Mouse (Mus musculus) brain, embryonic 14.5 days (tissue): ENCODE data around the gene Dnal4. TPM values are rescaled to one million over a fixed set of nuclear protein-coding genes. Genes with fewer than 3 reads are reported as not detected.

Source experiments
- DNase-seq: peaks from one replicate; pipeline ENCODE4 v3.0.0-alpha.2; 2011; ENCODE audit warnings: low read depth
- CTCF ChIP-seq: fragments of 200-500 bp; IDR thresholded peaks from 2 replicates; pipeline ENCODE4 v1.5.1; 2012; ENCODE audit warnings: inconsistent platforms, mild to moderate bottlenecking, moderate library complexity, borderline replicate concordance; ENCODE audit not compliant: insufficient read depth, insufficient read length; ENCODE audit errors: extremely low read depth
- POLR2A ChIP-seq: fragments of 200-500 bp; IDR thresholded peaks from 2 replicates; pipeline ENCODE4 v1.6.1; 2012; ENCODE audit warnings: mild to moderate bottlenecking, inconsistent platforms, borderline replicate concordance; ENCODE audit not compliant: poor library complexity, insufficient read depth, insufficient read length, severe bottlenecking; ENCODE audit errors: extremely low read depth
- polyA plus RNA-seq: library from polyadenylated mRNA; depleted of rRNA; stranded (reverse); fragments of >200 nt; gene quantifications from 2 replicates; pipeline ENCODE4 v1.2.3, GENCODE M21; 2012; rRNA removed

The Dnal4 gene
- polyA plus RNA-seq, 1 experiment, result 77.6 TPM

DNA sequence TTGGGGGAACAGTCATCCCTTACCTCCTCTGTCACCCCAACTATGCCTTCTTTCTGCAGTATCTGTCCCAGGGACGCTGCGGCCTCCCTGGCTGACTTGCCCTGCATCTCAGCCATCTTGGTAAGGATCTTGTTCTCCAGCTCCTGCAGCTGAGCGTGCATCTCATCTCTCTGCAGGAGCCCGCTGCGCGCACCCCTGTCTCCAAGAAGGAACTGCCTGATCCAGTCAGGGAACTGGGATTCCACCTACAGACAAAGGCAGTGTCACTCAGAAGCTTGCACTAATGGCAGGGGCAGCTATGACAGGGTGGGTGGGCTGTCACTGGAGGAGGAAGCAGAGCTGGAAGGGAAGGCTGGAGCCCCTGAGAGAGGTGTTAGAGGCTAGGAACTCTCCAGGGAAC lies 49.8 kb downstream of the Dnal4 start:
- TF ChIP-seq CTCF (no peak), POLR2A (no peak)
- DNase-seq, result no peak

DNA sequence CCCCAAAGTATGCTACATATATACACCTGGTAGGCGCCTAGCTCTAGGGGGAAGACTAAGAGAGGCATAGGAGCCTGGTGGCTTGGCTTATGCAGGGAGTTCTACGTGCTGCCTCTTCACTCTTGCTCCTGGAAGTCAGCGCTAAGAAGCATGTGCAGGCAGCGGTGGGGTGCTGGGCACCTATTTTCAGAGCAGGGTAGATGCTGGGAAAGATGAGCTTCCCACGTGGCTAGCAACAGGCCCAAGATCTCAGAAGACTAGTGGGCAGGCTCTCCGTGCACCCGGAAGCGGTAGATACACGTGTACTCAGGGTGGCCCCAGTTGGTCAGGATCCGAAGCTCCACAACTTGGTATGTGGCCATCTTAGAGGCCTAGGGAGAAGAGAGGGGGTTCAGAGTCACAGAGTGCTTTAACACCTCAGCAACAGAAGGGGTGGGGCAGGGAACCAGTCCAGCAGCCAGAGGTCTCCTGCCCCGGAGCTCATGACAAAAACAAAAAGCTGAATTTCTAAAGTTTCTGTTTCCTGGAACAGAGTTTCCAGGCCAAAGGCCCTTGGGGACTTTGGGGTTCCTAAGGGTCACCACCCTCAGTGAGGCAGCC lies 52.4 kb downstream of the Dnal4 start:
- DNase-seq, result no peak
- no peak for TF ChIP-seq POLR2A
- no peak for TF ChIP-seq CTCF

GRCm38 (mm10) chr15:79723439-79723838 lies 54.2 kb downstream of the Dnal4 start:
- DNase-seq, result peak; percentile 37
- no peak for TF ChIP-seq POLR2A
- peak; percentile 59; the same call in 1 of the 2 replicates for TF ChIP-seq CTCF

DNA sequence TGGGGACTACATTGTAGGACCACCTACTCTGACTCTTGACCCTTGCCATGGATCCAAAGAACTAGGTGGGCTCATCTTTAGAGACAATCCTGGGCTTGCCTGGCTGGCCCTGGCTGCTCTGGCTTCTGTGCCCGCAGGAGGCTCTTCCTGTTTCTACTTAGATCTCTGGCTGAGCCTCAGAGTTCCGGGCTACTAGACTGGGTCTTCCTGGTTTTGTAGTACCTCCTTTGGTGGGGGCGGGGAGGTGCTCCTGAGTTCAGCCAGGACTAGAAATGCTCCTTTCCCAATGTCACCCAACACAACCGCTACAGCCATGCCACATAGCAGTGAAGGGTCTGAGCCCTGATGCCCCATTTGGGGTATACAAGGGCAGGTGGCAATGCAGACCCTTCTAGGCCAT lies 56.9 kb downstream of the Dnal4 start:
- DNase-seq, result no peak
- TF ChIP-seq CTCF (no peak), POLR2A (no peak)

- no peak for TF ChIP-seq CTCF
- no peak for DNase-seq
Observed at GRCm38 (mm10) chr15:79720267-79720666, 57.4 kb downstream of the Dnal4 start.

DNA sequence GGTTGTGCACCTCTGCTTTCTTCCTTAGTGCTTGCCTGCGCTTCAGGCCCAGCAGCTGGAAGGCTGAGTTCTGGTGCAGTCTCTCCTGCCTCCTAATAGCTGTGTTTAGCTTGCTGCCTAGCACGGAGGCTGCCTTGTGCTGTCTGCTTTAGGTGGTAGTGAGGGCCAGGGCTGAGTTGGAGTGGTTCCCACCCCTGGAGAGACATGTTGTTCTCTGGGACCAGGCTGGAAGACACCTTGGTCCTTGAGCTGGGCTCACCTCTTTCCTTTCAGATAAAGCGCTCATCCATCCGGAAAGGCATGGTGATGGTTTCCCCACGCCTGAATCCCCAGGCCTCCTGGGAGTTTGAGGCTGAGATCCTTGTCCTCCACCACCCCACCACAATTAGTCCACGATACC lies 60.9 kb downstream of the Dnal4 start:
- no peak for TF ChIP-seq CTCF
- no peak for TF ChIP-seq POLR2A
- DNase-seq, result no peak

DNA sequence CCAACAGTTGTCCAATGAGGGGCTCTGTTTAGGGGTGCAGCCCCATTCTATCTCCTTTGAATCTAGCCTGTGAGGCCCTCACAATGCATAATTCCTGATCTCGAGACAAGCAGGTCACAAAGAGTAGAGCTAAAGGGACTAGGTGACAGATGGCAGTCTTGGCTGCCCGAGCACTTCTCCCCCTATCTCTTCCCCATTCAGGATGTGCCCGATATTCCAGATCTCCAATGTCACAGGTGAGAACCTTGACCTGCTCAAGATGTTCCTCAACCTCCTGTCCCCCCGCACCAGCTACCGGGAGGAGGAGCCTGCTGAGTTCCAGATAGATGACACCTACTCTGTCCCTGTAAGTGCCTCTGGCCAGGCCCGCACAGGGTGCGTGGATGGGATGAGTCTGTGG lies 62.0 kb downstream of the Dnal4 start:
- no peak for TF ChIP-seq POLR2A
- no peak for TF ChIP-seq CTCF
- no peak for DNase-seq

Other genes with a start within 250 kb of the Dnal4 start
- gene Ddx17, start 231.1 kb downstream of the Dnal4 start, polyA plus RNA-seq, result 721 and 963 TPM in 2 replicates
- 4.0 and 5.0 TPM in 2 replicates for gene Dmc1, start 172.7 kb downstream of the Dnal4 start, polyA plus RNA-seq
- 33.7 and 33.9 TPM in 2 replicates for gene Fam227a, start 118.9 kb downstream of the Dnal4 start, polyA plus RNA-seq
- 29.4 and 31.5 TPM in 2 replicates for gene Cby1, start 118.7 kb downstream of the Dnal4 start, polyA plus RNA-seq
- gene Tomm22, start 107.0 kb downstream of the Dnal4 start, polyA plus RNA-seq, result 114 and 142 TPM in 2 replicates
- gene Josd1, start 89.9 kb downstream of the Dnal4 start, polyA plus RNA-seq, result 34.9 and 37.4 TPM in 2 replicates
- gene Gtpbp1, start 87.0 kb downstream of the Dnal4 start, polyA plus RNA-seq, result 41.2 and 61.0 TPM in 2 replicates
- gene Sun2, start 35.3 kb downstream of the Dnal4 start, polyA plus RNA-seq, result 46.5 and 47.9 TPM in 2 replicates
- gene Nptxr, start 26.9 kb upstream of the Dnal4 start, polyA plus RNA-seq, result 20.7 and 53.6 TPM in 2 replicates
- gene Npcd, start 56.4 kb upstream of the Dnal4 start, polyA plus RNA-seq, result 0.53 and 1.8 TPM in 2 replicates
- gene Cbx6, start 56.8 kb upstream of the Dnal4 start, polyA plus RNA-seq, result 69.6 and 84.6 TPM in 2 replicates
- 4.7 and 5.6 TPM in 2 replicates for gene Apobec3, start 113.8 kb upstream of the Dnal4 start, polyA plus RNA-seq
- 10.9 and 14.4 TPM in 2 replicates for gene Cbx7, start 193.3 kb upstream of the Dnal4 start, polyA plus RNA-seq
- gene Pdgfb, start 237.1 kb upstream of the Dnal4 start, polyA plus RNA-seq, result 12.3 and 16.8 TPM in 2 replicates